Mouse (Mus musculus) ES-Bruce4 (cell line): ENCODE measurements at regions not wholly inside any gene's neighbourhood (a gene's known extent, or its start where the extent isn't known, plus 50 kb on each side); places are given as distances from the start of the nearest gene placed in this dataset.

Experiments
- CTCF ChIP-seq: IDR thresholded peaks from one replicate; pipeline ENCODE4 v1.8.1; 2011; ENCODE audit warnings: low read depth, low read length
- POLR2A ChIP-seq: IDR thresholded peaks from one replicate; pipeline ENCODE4 v1.8.1; 2011; ENCODE audit warnings: low read length; ENCODE audit not compliant: insufficient read depth

DNA sequence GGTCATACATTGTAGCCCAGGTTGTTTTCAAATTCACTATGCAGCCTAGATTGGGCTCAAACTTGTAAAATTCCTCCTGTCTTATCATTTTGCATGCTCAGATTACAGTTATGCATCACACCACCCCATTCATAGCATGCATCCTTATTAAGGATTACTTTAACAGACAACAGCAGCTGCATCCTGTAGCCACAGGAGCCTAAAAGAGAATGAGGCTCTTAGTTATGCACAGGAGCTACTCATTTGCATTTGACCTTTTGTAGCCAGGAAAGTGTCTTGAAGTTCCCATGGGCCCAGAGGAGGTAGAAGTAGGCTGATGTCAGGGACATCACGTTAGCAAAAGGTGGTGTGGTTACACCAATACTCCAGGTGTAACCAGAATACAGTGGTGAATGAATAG, 148.9 kb upstream of the Sdr16c6 start:
- TF ChIP-seq POLR2A (no peak), CTCF (no peak)
